Mouse (Mus musculus): ENCODE data around the gene Clcn6. TPM values are rescaled to one million over a fixed set of nuclear protein-coding genes. Genes with fewer than 3 reads are reported as not detected.

The Clcn6 gene
- polyA plus RNA-seq, 1 experiment from 2014 or later = 5.4 TPM

- peak within 1 kb of the TSS; percentile 32 for H3K4me2 ChIP-seq (ENCODE audit: low read length)
- ATAC-seq (ENCODE audit: insufficient number of reproducible peaks, insufficient read depth, low FRiP score, low read depth) = peak; percentile 66
These were observed 38.3 kb downstream of the Clcn6 start, which contains the start of gene Nppa for GRCm38 (mm10) chr4:148000202-148000772. Gene Nppa, plus strand, starts transcription at chr4:148000722.

GRCm38 (mm10) chr4:147995311-147995710, 43.3 kb downstream of the Clcn6 start:
- Histone ChIP-seq H3K36me3 (ENCODE audit: control insufficient read depth, insufficient read depth, low read length) (no peaks in the 10 kb centered on the region), H3K4me3 (ENCODE audit: control insufficient read depth in 1 of 2, insufficient read depth in 1 of 2, low read depth in 1 of 2, low read length in 2 of 2) (no peak overlapping the region), H3K9me3 (ENCODE audit: control insufficient read depth, low read length) (no peaks in the 10 kb centered on the region), H3K4me1 (ENCODE audit: control insufficient read depth in 2 of 2, insufficient read depth in 2 of 2, low read length in 2 of 2) (peaks cover 13 to 14% of the 10 kb centered on the region in 2 experiments), H3K27ac (replicated peaks in 1 of 2; ENCODE audit: control insufficient read depth in 1 of 2, insufficient read depth in 1 of 2, low read depth in 2 of 2, low read length in 2 of 2) (no peak overlapping the region), H3K9ac (ENCODE audit: low read length) (no peak overlapping the region), H3K4me2 (ENCODE audit: low read length) (no peak overlapping the region), H3K27me3 (ENCODE audit: control insufficient read depth, insufficient read depth, low read length) (no peaks in the 10 kb centered on the region)
- no peak for ATAC-seq (ENCODE audit: insufficient number of reproducible peaks, insufficient read depth, low FRiP score, low read depth)
- WGBS = 77% methylated on average over 3 of the region's 3 CpGs

More at GRCm38 (mm10) chr4:148000202-148000772, 38.3 kb downstream of the Clcn6 start, which contains the start of gene Nppa:
- Histone ChIP-seq H3K9me3 (ENCODE audit: control insufficient read depth, low read length) (no peaks in the 10 kb centered on the region), H3K27ac (replicated peaks in 1 of 2; ENCODE audit: control insufficient read depth in 1 of 2, insufficient read depth in 1 of 2, low read depth in 2 of 2, low read length in 2 of 2) (peak within 1 kb of the TSS; percentile 47 to 53), H3K4me1 (ENCODE audit: control insufficient read depth in 2 of 2, insufficient read depth in 2 of 2, low read length in 2 of 2) (peaks cover 16% of the 10 kb centered on the region in 2 experiments), H3K9ac (ENCODE audit: low read length) (peak within 1 kb of the TSS; percentile 35; the same call in 1 of the 2 replicates), H3K27me3 (ENCODE audit: control insufficient read depth, insufficient read depth, low read length) (no peaks in the 10 kb centered on the region), H3K4me3 (ENCODE audit: control insufficient read depth in 1 of 2, insufficient read depth in 1 of 2, low read depth in 1 of 2, low read length in 2 of 2) (peak within 1 kb of the TSS; percentile 10 to 27; a peak in 3 of 4 replicates), H3K36me3 (ENCODE audit: control insufficient read depth, insufficient read depth, low read length) (peaks cover 11% of the 10 kb centered on the region)
- WGBS = 12% methylated on average over 12 of the region's 12 CpGs

GRCm38 (mm10) chr4:147993571-147994095, 45.0 kb downstream of the Clcn6 start:
- no peak for ATAC-seq (ENCODE audit: insufficient number of reproducible peaks, insufficient read depth, low FRiP score, low read depth)
- Histone ChIP-seq H3K9me3 (ENCODE audit: control insufficient read depth, low read length) (no peaks in the 10 kb centered on the region), H3K27ac (replicated peaks in 1 of 2; ENCODE audit: control insufficient read depth in 1 of 2, insufficient read depth in 1 of 2, low read depth in 2 of 2, low read length in 2 of 2) (no peak overlapping the region), H3K4me2 (ENCODE audit: low read length) (no peak overlapping the region), H3K4me1 (ENCODE audit: control insufficient read depth in 2 of 2, insufficient read depth in 2 of 2, low read length in 2 of 2) (no peaks in the 10 kb centered on the region), H3K9ac (ENCODE audit: low read length) (no peak overlapping the region), H3K27me3 (ENCODE audit: control insufficient read depth, insufficient read depth, low read length) (no peaks in the 10 kb centered on the region), H3K4me3 (ENCODE audit: control insufficient read depth in 1 of 2, insufficient read depth in 1 of 2, low read depth in 1 of 2, low read length in 2 of 2) (no peak overlapping the region), H3K36me3 (ENCODE audit: control insufficient read depth, insufficient read depth, low read length) (no peaks in the 10 kb centered on the region)
- WGBS = 59% methylated on average over 7 of the region's 7 CpGs

- H3K4me1 ChIP-seq (ENCODE audit: control insufficient read depth in 2 of 2, insufficient read depth in 2 of 2, low read length in 2 of 2) = peaks cover 7 to 14% of the 10 kb centered on the region in 2 experiments
- peak within 1 kb of the TSS; percentile 53 to 65 for H3K4me3 ChIP-seq (ENCODE audit: control insufficient read depth in 1 of 2, insufficient read depth in 1 of 2, low read depth in 1 of 2, low read length in 2 of 2)
- H3K27me3 ChIP-seq (ENCODE audit: control insufficient read depth, insufficient read depth, low read length) = peaks cover 3% of the 10 kb centered on the region
- no peaks in the 10 kb centered on the region for H3K9me3 ChIP-seq (ENCODE audit: control insufficient read depth, low read length)
- WGBS = 9% methylated on average over 20 of the region's 20 CpGs
- peak within 1 kb of the TSS; percentile 81 for H3K9ac ChIP-seq (ENCODE audit: low read length)
- H3K36me3 ChIP-seq (ENCODE audit: control insufficient read depth, insufficient read depth, low read length) = 0 out of 2 replicates have a peak, but pooled peaks cover 4% of the 10 kb centered on the region
- peak; percentile 93 for ATAC-seq (ENCODE audit: insufficient number of reproducible peaks, insufficient read depth, low FRiP score, low read depth)
- H3K27ac ChIP-seq (replicated peaks in 1 of 2; ENCODE audit: control insufficient read depth in 1 of 2, insufficient read depth in 1 of 2, low read depth in 2 of 2, low read length in 2 of 2) = peak within 1 kb of the TSS; percentile 89 to 95
- H3K4me2 ChIP-seq (ENCODE audit: low read length) = peak within 1 kb of the TSS; percentile 55
These were observed 53.2 kb downstream of the Clcn6 start, which contains the start of gene Nppb for GRCm38 (mm10) chr4:147985205-147986132. Gene Nppb, plus strand, starts transcription at chr4:147985788.

- peaks cover 3% of the 10 kb centered on the region for H3K27me3 ChIP-seq (ENCODE audit: control insufficient read depth, insufficient read depth, low read length)
- 41% methylated on average over 7 of the region's 7 CpGs for WGBS
- H3K4me1 ChIP-seq (ENCODE audit: control insufficient read depth in 2 of 2, insufficient read depth in 2 of 2, low read length in 2 of 2) = no peaks in the 10 kb centered on the region
- no peak overlapping the region for H3K4me2 ChIP-seq (ENCODE audit: low read length)
- ATAC-seq (ENCODE audit: insufficient number of reproducible peaks, insufficient read depth, low FRiP score, low read depth) = peak; percentile 73
- H3K4me3 ChIP-seq (ENCODE audit: control insufficient read depth in 1 of 2, insufficient read depth in 1 of 2, low read depth in 1 of 2, low read length in 2 of 2) = no peak overlapping the region
- no peak overlapping the region for H3K27ac ChIP-seq (replicated peaks in 1 of 2; ENCODE audit: control insufficient read depth in 1 of 2, insufficient read depth in 1 of 2, low read depth in 2 of 2, low read length in 2 of 2)
- no peak overlapping the region for H3K9ac ChIP-seq (ENCODE audit: low read length)
- H3K36me3 ChIP-seq (ENCODE audit: control insufficient read depth, insufficient read depth, low read length) = no peaks in the 10 kb centered on the region
- no peaks in the 10 kb centered on the region for H3K9me3 ChIP-seq (ENCODE audit: control insufficient read depth, low read length)
These were observed 59.2 kb downstream of the Clcn6 start for GRCm38 (mm10) chr4:147979441-147979860.

- no peaks in the 10 kb centered on the region for H3K4me1 ChIP-seq (ENCODE audit: control insufficient read depth in 2 of 2, insufficient read depth in 2 of 2, low read length in 2 of 2)
- 81% methylated on average over 6 of the region's 6 CpGs for WGBS
- no peaks in the 10 kb centered on the region for H3K9me3 ChIP-seq (ENCODE audit: control insufficient read depth, low read length)
- no peaks in the 10 kb centered on the region for H3K36me3 ChIP-seq (ENCODE audit: control insufficient read depth, insufficient read depth, low read length)
- no peak overlapping the region for H3K27ac ChIP-seq (replicated peaks in 1 of 2; ENCODE audit: control insufficient read depth in 1 of 2, insufficient read depth in 1 of 2, low read depth in 2 of 2, low read length in 2 of 2)
- H3K4me2 ChIP-seq (ENCODE audit: low read length) = no peak overlapping the region
- no peak overlapping the region for H3K9ac ChIP-seq (ENCODE audit: low read length)
- H3K4me3 ChIP-seq (ENCODE audit: control insufficient read depth in 1 of 2, insufficient read depth in 1 of 2, low read depth in 1 of 2, low read length in 2 of 2) = no peak overlapping the region
- no peak for ATAC-seq (ENCODE audit: insufficient number of reproducible peaks, insufficient read depth, low FRiP score, low read depth)
- peaks cover 3% of the 10 kb centered on the region for H3K27me3 ChIP-seq (ENCODE audit: control insufficient read depth, insufficient read depth, low read length)
These were observed 60.2 kb downstream of the Clcn6 start for GRCm38 (mm10) chr4:147978391-147978790.

GRCm38 (mm10) chr4:147977726-147978125, 60.9 kb downstream of the Clcn6 start:
- H3K9me3 ChIP-seq (ENCODE audit: control insufficient read depth, low read length) = no peaks in the 10 kb centered on the region
- no peak overlapping the region for H3K4me2 ChIP-seq (ENCODE audit: low read length)
- H3K36me3 ChIP-seq (ENCODE audit: control insufficient read depth, insufficient read depth, low read length) = no peaks in the 10 kb centered on the region
- H3K9ac ChIP-seq (ENCODE audit: low read length) = no peak overlapping the region
- H3K4me3 ChIP-seq (ENCODE audit: control insufficient read depth in 1 of 2, insufficient read depth in 1 of 2, low read depth in 1 of 2, low read length in 2 of 2) = no peak overlapping the region
- ATAC-seq (ENCODE audit: insufficient number of reproducible peaks, insufficient read depth, low FRiP score, low read depth) = no peak
- H3K27me3 ChIP-seq (ENCODE audit: control insufficient read depth, insufficient read depth, low read length) = peaks cover 3% of the 10 kb centered on the region
- H3K4me1 ChIP-seq (ENCODE audit: control insufficient read depth in 2 of 2, insufficient read depth in 2 of 2, low read length in 2 of 2) = no peaks in the 10 kb centered on the region
- H3K27ac ChIP-seq (replicated peaks in 1 of 2; ENCODE audit: control insufficient read depth in 1 of 2, insufficient read depth in 1 of 2, low read depth in 2 of 2, low read length in 2 of 2) = no peak overlapping the region
- WGBS = 78% methylated on average over 4 of the region's 4 CpGs
